Mouse (Mus musculus): ENCODE results near the gene Tmem8b.

The Tmem8b gene

DNA sequence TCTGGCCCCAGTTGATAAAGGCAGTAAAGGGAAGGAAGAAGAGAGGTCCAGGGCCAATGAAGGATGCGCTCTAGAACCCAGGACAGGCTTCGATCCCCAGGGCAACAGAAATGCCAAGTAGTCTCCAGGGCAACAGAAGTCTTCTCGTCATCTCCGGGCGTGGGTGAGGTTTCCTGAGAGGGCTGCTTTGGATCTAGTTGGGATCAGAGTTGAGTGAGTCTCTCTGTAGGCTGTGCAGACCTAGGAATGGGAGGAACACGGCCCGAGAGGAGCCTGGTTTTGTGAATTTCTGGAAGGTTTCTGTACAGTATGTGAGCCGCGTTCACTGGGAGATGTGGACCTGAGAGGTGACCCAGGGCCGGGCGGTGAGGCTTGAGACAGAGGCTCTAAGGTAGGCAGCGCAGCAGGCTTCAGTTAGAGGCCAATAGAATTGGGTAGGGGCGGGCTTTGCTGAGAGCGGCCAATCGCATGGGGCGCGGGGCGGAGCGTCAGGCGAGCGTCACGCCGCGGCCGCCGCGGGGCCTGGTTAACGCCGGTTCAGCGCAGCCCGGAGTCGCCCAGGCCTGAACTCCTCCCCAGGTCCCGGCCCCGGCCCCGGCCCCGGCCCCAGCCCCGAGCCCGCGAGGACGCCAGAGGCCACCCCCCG is at the start of gene Tmem8b, which contains the start of gene Fam221b:
TSS of gene Tmem8b (plus strand) at position 190 of the 646 bp plus-strand sequence.
TSS of gene Fam221b (minus strand) at position 364 of the 646 bp plus-strand sequence.
- DNase-seq (ENCODE audit: low spot score) = peak; percentile 94

GRCm38 (mm10) chr4:43620146-43620778 is 48.5 kb upstream of the Tmem8b start:
- DNase-seq (ENCODE audit: low spot score) = no peak

GRCm38 (mm10) chr4:43629106-43629817 is 39.5 kb upstream of the Tmem8b start:
- peak; percentile 48 for DNase-seq (ENCODE audit: low spot score)

- peak; percentile 96 for DNase-seq (ENCODE audit: low spot score)
Measured at GRCm38 (mm10) chr4:43630030-43630581, 38.7 kb upstream of the Tmem8b start.

- peak; percentile 50 for DNase-seq (ENCODE audit: low spot score)
Measured at GRCm38 (mm10) chr4:43630671-43631045, 38.1 kb upstream of the Tmem8b start.

GRCm38 (mm10) chr4:43631046-43631955 is 37.5 kb upstream of the Tmem8b start, which contains the start of gene Npr2:
Gene Npr2 (plus strand): TSS chr4:43631935.
- peak; percentile 57 for DNase-seq (ENCODE audit: low spot score)

DNA sequence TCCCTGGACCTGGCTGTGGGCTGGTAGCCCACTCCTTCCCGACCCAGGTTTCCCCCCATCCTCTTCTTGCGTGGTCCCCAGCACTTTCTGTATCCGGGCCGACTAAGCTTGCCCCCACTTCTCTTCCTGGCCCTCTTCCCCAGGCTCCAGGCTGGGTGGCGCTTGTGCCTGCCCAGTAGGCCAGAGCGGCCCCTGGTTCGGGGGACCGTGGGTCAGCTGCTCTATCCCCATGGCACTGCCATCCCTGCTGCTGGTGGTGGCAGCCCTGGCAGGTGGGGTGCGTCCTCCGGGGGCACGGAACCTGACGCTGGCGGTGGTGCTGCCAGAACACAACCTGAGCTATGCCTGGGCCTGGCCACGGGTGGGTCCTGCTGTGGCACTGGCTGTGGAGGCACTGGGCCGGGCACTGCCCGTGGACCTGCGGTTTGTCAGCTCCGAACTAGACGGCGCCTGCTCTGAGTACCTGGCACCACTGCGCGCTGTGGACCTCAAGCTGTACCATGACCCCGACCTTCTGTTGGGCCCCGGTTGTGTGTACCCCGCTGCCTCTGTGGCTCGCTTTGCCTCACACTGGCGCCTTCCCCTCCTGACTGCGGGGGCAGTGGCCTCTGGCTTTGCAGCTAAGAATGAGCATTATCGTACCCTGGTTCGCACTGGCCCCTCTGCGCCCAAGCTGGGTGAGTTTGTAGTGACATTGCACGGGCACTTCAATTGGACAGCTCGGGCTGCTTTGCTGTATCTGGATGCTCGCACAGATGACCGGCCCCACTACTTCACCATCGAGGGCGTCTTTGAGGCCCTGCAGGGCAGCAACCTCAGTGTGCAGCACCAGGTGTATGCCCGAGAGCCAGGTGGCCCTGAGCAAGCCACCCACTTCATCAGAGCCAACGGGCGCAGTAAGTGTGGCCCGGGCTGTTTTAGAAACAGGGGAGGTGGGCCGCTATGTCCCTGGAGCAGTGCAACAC is 36.5 kb upstream of the Tmem8b start:
- no peak for DNase-seq (ENCODE audit: low spot score)

- no peak for DNase-seq (ENCODE audit: low spot score)
Measured at GRCm38 (mm10) chr4:43633296-43633695, 35.5 kb upstream of the Tmem8b start.

DNA sequence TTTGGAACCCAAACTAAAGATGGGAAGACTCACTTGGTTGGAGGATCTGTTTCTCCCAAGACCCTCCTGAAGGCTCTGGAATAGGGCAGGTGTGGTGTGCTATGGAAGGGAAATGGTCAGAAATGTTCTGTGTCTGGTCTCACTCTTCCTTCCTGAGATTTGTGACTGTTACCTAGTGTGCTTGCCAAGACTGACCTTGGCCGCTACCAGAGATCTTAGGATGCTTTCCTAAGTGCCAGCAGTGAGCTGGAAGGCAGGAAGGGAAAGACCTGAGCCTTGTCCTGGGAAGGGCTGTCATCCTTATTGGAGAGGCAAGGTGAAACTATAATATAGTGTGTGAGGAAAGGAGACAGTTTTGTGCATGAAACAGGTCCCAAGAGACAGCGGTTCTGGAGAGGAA is 35.0 kb upstream of the Tmem8b start:
- no peak for DNase-seq (ENCODE audit: low spot score)

- DNase-seq (ENCODE audit: low spot score) = no peak
Measured at GRCm38 (mm10) chr4:43634621-43635374, 34.0 kb upstream of the Tmem8b start.

GRCm38 (mm10) chr4:43636751-43637150 is 32.0 kb upstream of the Tmem8b start:
- DNase-seq (ENCODE audit: low spot score) = no peak

DNA sequence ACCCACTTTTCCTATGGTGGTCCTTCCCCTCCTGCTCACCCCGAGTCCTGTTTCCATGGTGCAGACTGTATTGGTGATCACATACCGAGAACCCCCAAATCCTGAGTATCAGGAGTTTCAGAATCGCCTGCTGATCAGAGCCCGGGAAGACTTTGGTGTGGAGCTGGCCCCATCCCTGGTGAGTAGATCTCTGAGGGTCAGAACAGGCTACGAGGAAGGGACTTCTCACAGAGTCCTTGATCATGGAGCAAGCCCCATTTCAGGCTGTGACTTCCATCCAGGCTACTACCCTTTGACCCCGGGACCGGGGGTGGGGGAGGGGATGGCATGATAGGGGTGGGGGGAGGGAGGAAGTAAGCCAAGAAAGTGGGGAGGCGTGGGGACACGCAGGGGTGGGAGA is 28.7 kb upstream of the Tmem8b start:
- no peak for DNase-seq (ENCODE audit: low spot score)

DNA sequence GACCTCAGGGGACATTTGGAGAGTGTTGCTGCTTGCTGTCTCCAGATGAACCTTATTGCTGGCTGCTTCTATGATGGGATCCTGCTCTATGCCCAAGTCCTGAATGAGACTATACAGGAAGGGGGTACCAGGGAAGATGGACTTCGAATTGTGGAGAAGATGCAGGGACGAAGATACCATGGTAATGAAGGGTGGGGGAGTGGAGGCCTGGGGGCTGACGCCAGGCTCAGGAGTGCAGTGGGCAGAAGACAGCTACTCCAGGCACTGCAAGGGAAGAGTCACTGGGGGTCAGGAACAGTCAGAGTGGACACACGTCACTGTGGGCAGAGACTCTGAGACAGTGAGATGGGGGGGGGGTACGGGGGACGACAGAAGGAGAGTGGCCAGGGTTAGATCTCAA is 28.3 kb upstream of the Tmem8b start:
- no peak for DNase-seq (ENCODE audit: low spot score)

DNA sequence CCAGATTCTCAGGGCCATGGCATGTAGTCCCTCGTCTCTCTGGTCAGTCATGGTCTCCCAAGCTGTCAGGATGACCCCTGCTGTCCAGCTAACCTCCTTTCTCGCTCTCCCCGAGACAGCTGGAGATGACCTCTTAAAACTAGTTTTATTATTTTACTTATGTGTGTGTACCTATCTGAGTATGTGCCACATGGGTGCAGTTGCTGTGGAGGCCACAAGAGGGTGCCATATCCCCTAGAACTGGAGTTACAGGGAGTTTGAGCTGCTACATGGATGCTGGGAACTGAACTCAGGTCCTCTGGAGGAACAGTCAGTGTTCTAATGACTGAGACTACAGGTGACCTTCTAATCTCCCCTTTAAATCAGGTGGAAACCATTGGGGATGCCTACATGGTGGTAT is 19.0 kb upstream of the Tmem8b start:
- no peak for DNase-seq (ENCODE audit: low spot score)

DNA sequence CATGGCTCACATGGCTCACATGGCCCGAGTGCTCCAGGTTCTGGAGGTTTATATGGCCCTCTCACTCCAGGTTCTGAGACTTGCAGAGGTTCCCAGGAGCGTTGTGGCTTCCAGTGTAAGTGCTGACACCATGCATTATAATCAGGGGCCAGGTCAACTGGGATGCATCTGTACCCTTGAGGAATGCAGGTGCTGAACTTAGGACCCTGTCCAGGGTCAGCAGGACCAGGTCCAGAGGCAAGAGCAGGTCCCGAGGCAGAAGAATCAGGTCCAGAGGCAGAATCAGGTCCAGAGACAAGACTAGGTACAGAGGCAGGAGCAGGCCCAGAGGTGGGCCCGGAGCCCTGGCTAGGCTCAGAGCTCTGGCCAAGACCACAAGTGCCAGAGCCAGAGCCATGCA is 16.0 kb upstream of the Tmem8b start:
- no peak for DNase-seq (ENCODE audit: low spot score)

DNA sequence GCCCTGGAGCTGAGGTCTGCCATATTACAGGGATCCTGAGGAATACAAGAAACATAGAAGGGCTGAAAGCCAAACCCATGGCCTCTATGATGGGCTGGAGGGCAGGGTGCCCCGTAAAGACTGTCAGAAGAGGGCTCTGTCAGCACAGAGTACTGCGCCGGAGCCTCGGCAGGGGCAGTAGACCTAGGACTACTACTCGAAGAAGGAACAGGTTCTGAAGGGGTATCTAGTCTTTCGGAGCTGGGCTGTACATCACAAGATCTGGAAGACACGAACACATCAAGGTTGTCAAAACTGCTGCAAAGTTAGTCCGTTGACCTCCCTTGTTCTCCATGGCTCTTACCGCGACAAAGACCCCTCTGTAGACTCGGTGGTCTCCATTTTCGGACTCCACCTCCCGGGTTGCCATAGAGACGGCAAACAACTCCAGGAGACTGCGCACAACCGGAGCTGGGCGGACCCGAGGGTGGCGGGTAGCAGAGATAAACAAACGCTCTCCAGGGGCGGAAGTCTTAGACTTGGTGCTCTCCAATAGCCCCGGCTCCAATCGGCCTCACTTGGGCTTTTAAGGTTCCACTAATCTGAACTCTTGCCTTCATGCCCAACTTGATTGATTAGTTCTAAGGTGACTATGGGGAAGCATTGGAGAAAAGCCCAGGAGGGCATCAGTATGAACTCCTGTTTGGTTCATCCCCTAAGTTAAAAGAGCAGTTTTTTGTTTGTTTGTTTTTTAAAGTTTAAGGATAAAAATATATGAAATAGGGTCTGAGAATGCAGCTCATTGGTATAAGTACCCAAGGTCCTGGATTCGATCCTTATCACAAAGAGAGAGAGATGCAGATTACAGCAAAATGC is 15.4 kb upstream of the Tmem8b start, which contains the start of gene Spag8:
TSS of gene Spag8 (minus strand) at position 434 of the 855 bp plus-strand sequence.
- peak; percentile 82 for DNase-seq (ENCODE audit: low spot score)

DNA sequence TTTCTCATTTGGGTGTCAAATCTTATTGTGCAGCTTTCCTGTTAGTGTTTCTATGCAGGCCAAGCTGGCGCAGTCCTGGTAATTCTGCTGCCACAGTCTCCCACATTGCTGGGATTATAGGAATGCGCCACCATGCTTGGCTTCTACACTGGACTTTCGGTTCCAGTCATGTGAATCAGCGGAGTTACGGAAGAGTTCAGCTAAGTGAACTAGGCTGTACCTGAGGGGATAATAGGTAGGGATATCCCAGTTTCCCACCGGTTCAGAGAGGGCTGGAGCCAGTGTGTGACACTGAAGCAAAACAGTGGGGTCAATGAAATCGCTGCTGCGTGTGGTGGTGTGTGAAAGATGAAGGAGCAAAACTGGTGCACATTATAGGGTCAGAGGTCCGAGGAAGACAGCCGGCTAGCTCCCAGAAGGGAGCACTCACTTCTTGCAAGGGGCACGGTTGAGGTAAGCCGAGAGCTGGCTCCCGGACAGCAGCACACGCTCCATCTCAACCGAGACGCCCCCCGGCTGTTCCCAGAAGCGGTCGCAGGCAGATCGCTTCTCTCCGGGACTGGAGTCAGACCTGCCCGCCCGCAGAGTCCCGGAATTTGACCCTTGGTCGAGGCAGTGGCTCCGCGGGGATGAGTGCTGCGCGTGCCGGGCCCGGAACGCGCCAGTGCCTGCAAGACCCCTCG is 13.0 kb upstream of the Tmem8b start:
- no peak for DNase-seq (ENCODE audit: low spot score)
